Mouse (Mus musculus): ENCODE measurements around the gene Lmf2. TPM values are rescaled to one million over a fixed set of nuclear protein-coding genes. Genes with fewer than 3 reads are reported as not detected.
A peak's percentile ranks its signal among the peaks of the same experiment; 100 is the strongest.

The Lmf2 gene
- total RNA-seq, 2 experiments from 2014 or later = 16.6 to 18.6 TPM

- DNase-seq (ENCODE audit: low spot score in 2 of 2) = no peak
These were observed 32.6 kb downstream of the Lmf2 start, which contains the start of gene Adm2 for GRCm38 (mm10) chr15:89322670-89323522. Adm2 (plus strand) TSS chr15:89322720.

- no peak for DNase-seq (ENCODE audit: low spot score in 2 of 2)
These were observed 34.2 kb downstream of the Lmf2 start for GRCm38 (mm10) chr15:89321264-89321663.

- DNase-seq (ENCODE audit: low spot score in 2 of 2) = no peak
These were observed 39.3 kb downstream of the Lmf2 start for GRCm38 (mm10) chr15:89316146-89316545.

GRCm38 (mm10) chr15:89315190-89315731 lies 40.2 kb downstream of the Lmf2 start, which contains the start of gene Sbf1:
Sbf1 (minus strand) TSS chr15:89315311.
- peak; percentile 96 to 98 for DNase-seq (ENCODE audit: low spot score in 2 of 2)

- no peak for DNase-seq (ENCODE audit: low spot score in 2 of 2)
These were observed 40.8 kb downstream of the Lmf2 start for GRCm38 (mm10) chr15:89314511-89315189.

- DNase-seq (ENCODE audit: low spot score in 2 of 2) = no peak
These were observed 41.4 kb downstream of the Lmf2 start for GRCm38 (mm10) chr15:89314107-89314506.

- no peak for DNase-seq (ENCODE audit: low spot score in 2 of 2)
These were observed 42.1 kb downstream of the Lmf2 start for GRCm38 (mm10) chr15:89313359-89313758.

GRCm38 (mm10) chr15:89309962-89310498 lies 45.4 kb downstream of the Lmf2 start:
- DNase-seq (ENCODE audit: low spot score in 2 of 2) = peak; percentile 76 to 91

- DNase-seq (ENCODE audit: low spot score in 2 of 2) = peak in 1 of 2 experiments; percentile 67
These were observed 46.9 kb downstream of the Lmf2 start for GRCm38 (mm10) chr15:89308406-89309139.

- peak in 1 of 2 experiments; percentile 15 for DNase-seq (ENCODE audit: low spot score in 2 of 2)
These were observed 48.0 kb downstream of the Lmf2 start for GRCm38 (mm10) chr15:89307461-89307860.

GRCm38 (mm10) chr15:89305966-89306365 lies 49.5 kb downstream of the Lmf2 start:
- no peak for DNase-seq (ENCODE audit: low spot score in 2 of 2)

Small RNAs within 50 kb of the gene (microRNA-seq; reads per million reads assigned to microRNA genes)
- 6.7 to 9.8 reads per million in 2 experiments for gene Mir6959

Other genes starting within 250 kb of the Lmf2 start
- 10 to 100 TPM; 29.5 to 30.4 TPM for gene Tubgcp6, start 232.5 kb downstream of the Lmf2 start, total RNA-seq (2021)
- 10 to 100 TPM; 12.4 to 12.5 TPM for gene Hdac10, start 227.0 kb downstream of the Lmf2 start, total RNA-seq (2021)
- 1 to 10 TPM; 4.8 to 5.4 TPM for gene Mapk12, start 215.0 kb downstream of the Lmf2 start, total RNA-seq (2021)
- 10 to 100 TPM; 19.2 to 21.2 TPM for gene Mapk11, start 206.0 kb downstream of the Lmf2 start, total RNA-seq (2021)
- 10 to 100 TPM; 46.4 to 55.0 TPM for gene Plxnb2, start 174.9 kb downstream of the Lmf2 start, total RNA-seq (2021)
- gene Dennd6b, start 159.2 kb downstream of the Lmf2 start, total RNA-seq (2021) = 10 to 100 TPM; 34.8 to 39.1 TPM
- 100 to 1,000 TPM; 157 to 166 TPM for gene Ppp6r2, start 144.1 kb downstream of the Lmf2 start, total RNA-seq (2021)
- 100 to 1,000 TPM; 304 to 307 TPM for gene Sbf1, start 40.3 kb downstream of the Lmf2 start, total RNA-seq (2021)
- not detected for gene Adm2, start 32.9 kb downstream of the Lmf2 start, total RNA-seq (2021)
- not detected for gene Miox, start 21.3 kb downstream of the Lmf2 start, total RNA-seq (2021)
- gene Ncaph2, start 60 bp upstream of the Lmf2 start, total RNA-seq (2021) = 100 to 1,000 TPM; 101 to 103 TPM
- gene Sco2, start 18.2 kb upstream of the Lmf2 start, total RNA-seq (2021) = 10 to 100 TPM; 28.1 to 34.0 TPM
- gene Tymp, start 21.4 kb upstream of the Lmf2 start, total RNA-seq (2021) = 1 to 10 TPM; 1.4 to 1.5 TPM
- 1 to 10 TPM; 3.2 to 4.3 TPM for gene Odf3b, start 23.6 kb upstream of the Lmf2 start, total RNA-seq (2021)
- gene Klhdc7b, start 29.3 kb upstream of the Lmf2 start, total RNA-seq (2021) = under 1 TPM; 0.32 to 0.51 TPM
- not detected for gene Syce3, start 54.8 kb upstream of the Lmf2 start, total RNA-seq (2021)
- 1 to 10 TPM; 1.2 to 2.2 TPM for gene Cpt1b, start 70.2 kb upstream of the Lmf2 start, total RNA-seq (2021)
- 1 to 10 TPM; 2.2 to 3.4 TPM for gene C730034F03Rik, start 73.9 kb upstream of the Lmf2 start, total RNA-seq (2021)
- under 1 TPM in 1 of 2 experiments, not detected in 1; 0.42 TPM for gene Gm44502, start 74.0 kb upstream of the Lmf2 start, total RNA-seq (2021)
- 10 to 100 TPM; 40.5 to 41.1 TPM for gene Chkb, start 74.2 kb upstream of the Lmf2 start, total RNA-seq (2021)
- 100 to 1,000 TPM; 266 to 269 TPM for gene Mapk8ip2, start 98.3 kb upstream of the Lmf2 start, total RNA-seq (2021)
- 10 to 100 TPM; 28.1 to 29.6 TPM for gene Arsa, start 121.8 kb upstream of the Lmf2 start, total RNA-seq (2021)
- 100 to 1,000 TPM; 232 to 243 TPM for gene Shank3, start 144.0 kb upstream of the Lmf2 start, total RNA-seq (2021)
- gene Acr, start 212.7 kb upstream of the Lmf2 start, total RNA-seq (2021) = 1 to 10 TPM in 1 of 2 experiments, under 1 TPM in 1; 0.66 to 1.0 TPM
- gene Rabl2, start 236.3 kb upstream of the Lmf2 start, total RNA-seq (2021) = 10 to 100 TPM; 25.9 to 28.6 TPM

Measured in layer of hippocampus, adult 18-20 months (tissue).